Mouse (Mus musculus): ENCODE measurements around the gene Cldnd1.

The Cldnd1 gene

DNA sequence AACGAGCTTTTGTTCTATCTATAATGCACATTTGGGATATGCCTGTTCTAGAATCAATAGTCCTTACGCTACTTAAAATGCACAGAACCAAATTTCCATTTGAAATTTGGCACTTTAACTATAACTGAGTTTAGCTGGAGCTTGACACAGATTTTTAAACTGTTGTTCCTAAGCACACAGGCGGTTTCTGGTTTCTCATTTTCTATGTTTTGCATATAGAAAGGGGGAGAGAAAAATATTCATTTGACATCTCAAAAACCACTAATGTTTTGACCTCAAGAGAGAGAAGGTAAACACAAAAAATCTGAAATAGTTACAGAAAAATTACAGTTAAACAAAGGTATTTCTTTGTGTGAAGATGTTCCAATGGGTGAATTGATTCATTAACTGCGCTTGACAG lies 18.2 kb upstream of the Cldnd1 start:
- no peak for DNase-seq

- no peak for DNase-seq
Measured at GRCm38 (mm10) chr16:58712221-58712620, 15.5 kb upstream of the Cldnd1 start.

DNA sequence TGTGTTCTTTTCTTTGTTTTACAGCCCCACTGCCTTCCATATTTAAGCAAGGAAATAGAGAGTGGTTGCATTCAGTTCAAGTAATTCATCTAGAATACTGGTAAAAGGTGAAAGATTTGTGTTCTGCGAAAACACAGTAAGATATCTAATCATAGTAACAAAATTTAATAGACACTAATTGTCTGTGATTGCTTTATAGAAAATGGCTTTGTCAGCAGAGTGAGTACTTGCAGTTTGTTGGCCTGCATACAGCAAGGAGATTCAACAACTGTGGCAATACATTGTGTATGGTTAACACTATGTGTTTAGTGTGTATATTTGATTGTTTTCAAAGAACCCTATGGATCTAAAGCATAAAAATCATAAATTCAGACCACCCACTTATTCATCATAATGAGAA lies 14.6 kb upstream of the Cldnd1 start:
- DNase-seq = no peak

- DNase-seq = no peak
Measured at GRCm38 (mm10) chr16:58715018-58715417, 12.7 kb upstream of the Cldnd1 start.

DNA sequence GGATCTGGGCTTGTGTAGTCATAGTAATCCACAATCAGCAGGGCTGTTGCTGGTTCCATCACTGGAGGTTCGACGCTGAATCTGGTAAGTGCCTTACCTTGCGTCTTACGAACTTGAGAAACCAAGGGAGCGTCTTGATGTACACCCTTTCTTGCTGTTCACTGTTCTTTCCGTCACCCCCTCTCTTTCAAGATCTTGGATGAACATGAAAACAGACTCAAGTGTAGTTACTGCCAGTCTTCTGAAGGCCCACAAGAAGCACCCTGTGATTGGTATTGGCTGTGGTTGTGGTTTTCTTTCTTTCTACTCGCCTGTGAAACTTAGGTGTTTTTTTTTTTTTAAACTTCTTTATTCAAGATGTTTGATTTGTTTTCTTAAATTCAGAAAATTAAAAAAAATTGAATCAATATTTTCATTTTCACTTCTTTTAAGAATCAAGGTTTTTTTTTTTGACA lies 9.0 kb upstream of the Cldnd1 start, which contains the start of gene Gpr15:
Gpr15 (minus strand) TSS at position 405 of the 455 bp plus-strand sequence.
- DNase-seq = no peak

DNA sequence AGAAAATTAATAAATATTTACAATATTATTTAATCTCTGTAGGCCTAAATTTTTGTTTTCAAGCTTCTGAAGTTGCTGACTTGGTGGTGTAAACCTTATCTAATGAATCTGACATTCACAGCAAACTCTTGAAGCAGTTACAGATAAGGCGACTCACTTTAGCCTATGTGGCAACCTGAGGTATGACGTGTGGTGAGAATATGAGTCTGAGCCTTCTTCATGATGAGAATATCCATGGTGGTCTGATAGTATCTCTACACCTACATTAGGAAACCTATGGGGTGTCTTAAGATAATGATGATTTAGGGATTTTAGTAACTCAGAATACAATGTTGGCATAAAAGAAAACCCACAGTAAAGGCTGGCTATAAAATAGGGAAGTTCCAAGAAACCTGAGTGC lies 5.4 kb upstream of the Cldnd1 start:
- DNase-seq = no peak

GRCm38 (mm10) chr16:58726680-58727476 lies 832 bp upstream of the Cldnd1 start:
- no peak for DNase-seq

DNA sequence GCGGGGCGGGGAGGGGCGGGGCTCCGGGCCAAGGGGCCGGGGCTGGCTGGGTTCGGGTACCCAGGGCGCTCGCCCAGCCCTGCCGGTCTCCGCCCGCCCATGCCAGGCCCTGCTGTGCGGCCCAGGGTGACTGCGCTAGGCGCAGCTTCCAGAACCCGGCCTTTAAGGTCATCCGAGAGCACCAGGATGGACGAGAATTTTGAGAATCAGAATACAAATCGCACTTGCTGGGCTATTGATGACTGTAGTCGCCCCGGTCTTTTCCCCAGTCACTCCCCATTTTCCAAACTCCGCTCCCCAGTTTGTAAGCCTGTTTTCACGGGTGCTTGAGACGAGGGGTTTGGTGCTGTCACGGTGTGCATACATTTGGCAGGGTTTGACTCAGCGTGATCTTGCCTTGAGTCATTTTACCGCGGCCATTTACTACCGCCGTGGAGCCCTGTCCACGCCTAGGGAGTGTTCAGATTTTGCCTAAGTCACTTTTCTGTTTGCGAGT lies 514 bp downstream of the Cldnd1 start:
- no peak for DNase-seq

GRCm38 (mm10) chr16:58738205-58738604 lies 10.5 kb downstream of the Cldnd1 start:
- DNase-seq = no peak

DNA sequence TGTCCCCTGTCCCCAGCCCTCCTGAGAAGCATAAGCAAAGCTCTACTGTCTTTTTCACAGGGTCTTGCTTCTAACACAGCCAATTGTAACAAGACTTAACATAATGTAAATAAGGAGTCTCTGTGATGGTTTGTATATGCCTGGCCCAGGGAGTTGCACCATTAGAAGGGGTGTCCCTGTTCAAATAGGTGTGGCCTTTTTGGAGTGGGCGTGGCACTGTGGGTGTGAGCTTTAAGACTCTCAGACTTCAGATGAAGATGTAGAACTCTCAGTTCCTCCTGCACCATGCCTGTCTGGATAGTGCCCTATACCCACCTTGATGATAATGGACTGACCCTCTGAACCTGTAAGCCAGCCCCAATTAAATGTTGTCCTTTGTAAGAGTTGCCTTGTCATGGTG lies 11.1 kb downstream of the Cldnd1 start:
- DNase-seq = no peak

DNA sequence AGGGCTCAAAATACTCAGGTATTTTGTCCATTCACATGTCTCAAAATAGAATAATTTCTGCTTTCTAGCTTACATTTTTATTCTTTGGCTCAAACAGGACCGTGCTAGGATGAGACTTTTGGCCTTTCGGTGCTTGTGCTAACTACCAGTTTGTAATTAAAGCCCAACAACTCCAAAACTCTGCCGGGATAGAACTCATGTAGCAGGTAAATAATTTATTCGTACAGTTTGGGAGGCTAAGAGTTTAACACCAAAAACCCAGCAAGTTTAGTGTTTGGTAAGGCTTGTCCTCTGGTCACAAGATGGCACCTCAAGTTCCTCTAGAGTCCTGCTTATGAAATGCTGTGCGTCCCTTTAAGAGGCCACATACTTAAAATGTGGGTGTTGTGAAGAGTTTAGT lies 13.0 kb downstream of the Cldnd1 start:
- peak in 1 of 2 experiments; percentile 9 for DNase-seq

GRCm38 (mm10) chr16:58746715-58747114 lies 19.0 kb downstream of the Cldnd1 start:
- DNase-seq = no peak

- DNase-seq = no peak
Measured at GRCm38 (mm10) chr16:58751314-58751713, 23.6 kb downstream of the Cldnd1 start.

DNA sequence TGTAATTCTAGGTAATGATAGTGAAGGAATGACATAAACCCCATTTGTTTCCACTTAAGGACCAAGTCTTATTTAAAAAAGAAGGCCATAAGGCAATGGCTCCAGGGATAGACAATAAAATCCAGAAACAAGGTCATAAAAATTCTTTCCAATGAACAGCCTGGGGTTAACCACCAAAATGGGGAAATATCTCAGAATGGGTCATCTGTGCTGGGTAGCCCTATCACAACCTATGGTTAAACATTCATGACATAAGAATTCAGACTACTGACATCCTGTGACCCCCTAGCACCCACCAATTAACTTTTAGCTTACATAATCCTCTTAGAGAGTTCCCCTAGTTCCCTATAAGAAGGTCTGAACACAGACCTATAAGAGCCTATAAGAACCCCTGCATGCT lies 28.5 kb downstream of the Cldnd1 start:
- no peak for DNase-seq

GRCm38 (mm10) chr16:58763076-58763475 lies 35.4 kb downstream of the Cldnd1 start, which contains the start of gene Olfr172:
Gene Olfr172, minus strand, starts transcription at chr16:58763176.
- DNase-seq = no peak
